ENCODE assay signal across 22 mouse cellular contexts in genomic region chr10:120395550-120395949, GRCm38 (mm10).
DNase-seq lines count a peak whose midpoint lies in the region; ATAC-seq and TF ChIP-seq lines count a peak whose summit lies in the region.
"Had no signal": no experiment of that assay in that cellular context is flagged by ENCODE, and none has a peak within 500 bp of the region (broad histone marks: within the 10 kb centered on the region; RNA-seq: fewer than 3 reads in every experiment).

No protein-coding gene starts in this region.

- H3K36me3 ChIP-seq in forebrain, embryonic 15.5 days = no peaks in the 10 kb centered on the region
- H3K36me3 ChIP-seq in forebrain, embryonic 11.5 days (ENCODE audit: control insufficient read depth, insufficient read depth, low read length) = no peaks in the 10 kb centered on the region
- H3K36me3 ChIP-seq: heart, embryonic 12.5 days; heart, embryonic 15.5 days; hindbrain, embryonic 13.5 days; intestine, embryonic 15.5 days had no signal

- peak; percentile 57; the same call in 1 of the 2 replicates for ATAC-seq in forebrain, embryonic 15.5 days (replicated peaks)
- ATAC-seq in forebrain, embryonic 11.5 days (replicated peaks; ENCODE audit: low FRiP score) = no peak
- ATAC-seq in megakaryocyte progenitor cell, adult 5-6 weeks (replicated peaks; ENCODE audit: poor library complexity) = no peak
- ATAC-seq: hindbrain, embryonic 16.5 days; intestine, embryonic 15.5 days had no signal

- H3K27ac ChIP-seq in forebrain, embryonic 15.5 days (replicated peaks) = no peak overlapping the region
- H3K27ac ChIP-seq in forebrain, embryonic 11.5 days (ENCODE audit: low read depth, low read length) = no peak overlapping the region
- H3K27ac ChIP-seq in embryonic fibroblast, embryonic 13.5 days (ENCODE audit: insufficient read depth, low read length) = peak overlapping the region; percentile 35; the same call in 1 of the 2 replicates
- H3K27ac ChIP-seq: heart, embryonic 15.5 days; hindbrain, embryonic 10.5 days; hindbrain, embryonic 13.5 days; intestine, embryonic 15.5 days had no signal

- H3K4me3 ChIP-seq in forebrain, embryonic 15.5 days = no peak overlapping the region
- no peak overlapping the region for H3K4me3 ChIP-seq in forebrain, embryonic 11.5 days (ENCODE audit: low read depth, low read length)
- H3K4me3 ChIP-seq in embryonic fibroblast, embryonic 13.5 days (ENCODE audit: insufficient read depth, low read length) = no peak overlapping the region
- H3K4me3 ChIP-seq: heart, embryonic 12.5 days; heart, embryonic 15.5 days; hindbrain, embryonic 10.5 days; hindbrain, embryonic 13.5 days; intestine, embryonic 15.5 days had no signal

- no peak for DNase-seq in forebrain, embryonic 11.5 days (ENCODE audit: low spot score)
- DNase-seq in brain, embryonic 14.5 days (ENCODE audit: low read depth) = peak; percentile 71
- DNase-seq in cerebellum, postnatal 36 days = no peak
- DNase-seq: adrenal gland, adult 2 months; adrenal gland, postnatal 14 days; cerebellum, adult 11-12 months; cerebellum, adult 8-10 months; cerebellum, postnatal 10 days; gastrocnemius, postnatal 10 days; gastrocnemius, postnatal 36 days; heart, postnatal 10 days; heart, postnatal 36 days; kidney, adult 11 months had no signal

- no peak overlapping the region for H3K9ac ChIP-seq in forebrain, embryonic 15.5 days (replicated peaks)
- H3K9ac ChIP-seq in forebrain, embryonic 11.5 days (ENCODE audit: low read length) = no peak overlapping the region
- H3K9ac ChIP-seq: heart, embryonic 12.5 days; heart, embryonic 15.5 days; hindbrain, embryonic 13.5 days; intestine, embryonic 15.5 days had no signal

- 0 out of 2 replicates have a peak, but pooled peaks cover 7% of the 10 kb centered on the region for H3K27me3 ChIP-seq in forebrain, embryonic 15.5 days
- H3K27me3 ChIP-seq in forebrain, embryonic 11.5 days (ENCODE audit: control insufficient read depth, insufficient read depth, low read length) = no peaks in the 10 kb centered on the region
- H3K27me3 ChIP-seq: heart, embryonic 12.5 days; heart, embryonic 15.5 days; intestine, embryonic 15.5 days had no signal

- no peak for TF ChIP-seq CTCF in brain, embryonic 14.5 days (IDR thresholded peaks at IDR 0.05; ENCODE audit: borderline replicate concordance, extremely low read depth, insufficient read depth, insufficient read length)
- no peak for TF ChIP-seq CTCF in embryonic fibroblast, embryonic 13.5 days (IDR thresholded peaks at IDR 0.05; ENCODE audit: borderline replicate concordance, insufficient read depth, low read length)

- no peak overlapping the region for H3K4me2 ChIP-seq in forebrain, embryonic 15.5 days (replicated peaks)
- no peak overlapping the region for H3K4me2 ChIP-seq in forebrain, embryonic 11.5 days (ENCODE audit: low read depth, low read length, severe bottlenecking)
- H3K4me2 ChIP-seq: heart, embryonic 12.5 days; heart, embryonic 15.5 days; hindbrain, embryonic 13.5 days; intestine, embryonic 15.5 days had no signal

- TF ChIP-seq POLR2A in brain, embryonic 14.5 days (IDR thresholded peaks at IDR 0.05; ENCODE audit: borderline replicate concordance, extremely low read depth, insufficient read depth, insufficient read length, poor library complexity, severe bottlenecking) = no peak
- no peak for TF ChIP-seq POLR2A in embryonic fibroblast, embryonic 13.5 days (IDR thresholded peaks at IDR 0.05; ENCODE audit: low read depth, low read length)

- H3K9me3 ChIP-seq in forebrain, embryonic 15.5 days = no peaks in the 10 kb centered on the region
- no peaks in the 10 kb centered on the region for H3K9me3 ChIP-seq in forebrain, embryonic 11.5 days (ENCODE audit: control insufficient read depth, low read length)
- H3K9me3 ChIP-seq: heart, embryonic 12.5 days; heart, embryonic 15.5 days; hindbrain, embryonic 10.5 days; hindbrain, embryonic 13.5 days; intestine, embryonic 15.5 days had no signal

- WGBS in forebrain, embryonic 15.5 days = 59% methylated on average over 6 of the region's 6 CpGs
- WGBS in forebrain, embryonic 11.5 days = 79% methylated on average over 6 of the region's 6 CpGs

- peaks cover 30% of the 10 kb centered on the region for H3K4me1 ChIP-seq in forebrain, embryonic 15.5 days
- H3K4me1 ChIP-seq in forebrain, embryonic 11.5 days (replicated peaks; ENCODE audit: control insufficient read depth, insufficient read depth, low read length) = peaks cover 25% of the 10 kb centered on the region
- peaks cover 45% of the 10 kb centered on the region for H3K4me1 ChIP-seq in embryonic fibroblast, embryonic 13.5 days (ENCODE audit: control insufficient read depth, insufficient read depth, low read length)
